Mouse (Mus musculus) heart, adult 8-10 months (tissue): ENCODE results near the gene Gpr12. TPM values are rescaled to one million over a fixed set of nuclear protein-coding genes. Genes with fewer than 3 reads are reported as not detected.
"Not testable (repeated sequence)": the region's sequence is repeated elsewhere in the genome, so short reads cannot be mapped to it uniquely, and the experiment has no call there.

Source experiments
- DNase-seq: peaks from one replicate; pipeline ENCODE4 v3.0.0; 2022; ENCODE audit warnings: low spot score
- total RNA-seq, 4 experiments: library from RNA; stranded (reverse); gene quantifications; 2 replicates each; pipeline ENCODE4 v1.2.4; 2022

Gpr12 gene
- total RNA-seq, 4 experiments from 2014 or later, result not detected

GRCm38 (mm10) chr5:146586357-146587070, 1.5 kb upstream of the Gpr12 start:
- no peak for DNase-seq

- DNase-seq, result no peak
Measured at GRCm38 (mm10) chr5:146585307-146585651, 240 bp upstream of the Gpr12 start.

GRCm38 (mm10) chr5:146584156-146584477, 922 bp downstream of the Gpr12 start:
- no peak for DNase-seq

GRCm38 (mm10) chr5:146576668-146577067, 8.4 kb downstream of the Gpr12 start:
- DNase-seq, result no peak

- DNase-seq, result not testable (repeated sequence)
Measured at GRCm38 (mm10) chr5:146572735-146573042, 12.3 kb downstream of the Gpr12 start.

- peak; percentile 44 for DNase-seq
Measured at GRCm38 (mm10) chr5:146571830-146572734, 13.0 kb downstream of the Gpr12 start.

- not testable (repeated sequence) for DNase-seq
Measured at GRCm38 (mm10) chr5:146570179-146570578, 14.9 kb downstream of the Gpr12 start.

GRCm38 (mm10) chr5:146567054-146567453, 18.0 kb downstream of the Gpr12 start:
- DNase-seq, result no peak

GRCm38 (mm10) chr5:146564259-146564658, 20.8 kb downstream of the Gpr12 start:
- no peak for DNase-seq

GRCm38 (mm10) chr5:146555836-146556235, 29.2 kb downstream of the Gpr12 start, which contains the start of gene Gm3415:
TSS of gene Gm3415 (plus strand) at chr5:146556136.
- DNase-seq, result not testable (repeated sequence)

GRCm38 (mm10) chr5:146537347-146537746, 47.7 kb downstream of the Gpr12 start, which contains the start of gene Gm3409:
TSS of gene Gm3409 (plus strand) at chr5:146537647.
- DNase-seq, result not testable (repeated sequence)

Other genes with a start within 250 kb of the Gpr12 start
- gene Wasf3, start 200.3 kb downstream of the Gpr12 start, total RNA-seq, result under 1 TPM; 0.25 to 0.57 (median 0.54) TPM
- gene Gm6408, start 103.3 kb downstream of the Gpr12 start, total RNA-seq, result not detected
- gene Gm6370, start 93.9 kb downstream of the Gpr12 start, total RNA-seq, result not detected
- not detected for gene 4930449I24Rik, start 82.8 kb downstream of the Gpr12 start, total RNA-seq
- not detected for gene Gm3402, start 71.1 kb downstream of the Gpr12 start, total RNA-seq
- gene Gm3404, start 59.4 kb downstream of the Gpr12 start, total RNA-seq, result not detected
- gene Gm3409, start 47.6 kb downstream of the Gpr12 start, total RNA-seq, result not detected
- not detected for gene Gm3415, start 29.1 kb downstream of the Gpr12 start, total RNA-seq
- gene Usp12, start 209.8 kb upstream of the Gpr12 start, total RNA-seq, result 10 to 100 TPM; 14.7 to 18.7 (median 18.0) TPM
- 100 to 1,000 TPM in 3 of 4 experiments, 10 to 100 TPM in 1; 76.1 to 145 (median 124) TPM for gene Rpl21, start 247.7 kb upstream of the Gpr12 start, total RNA-seq